In genomic region chr19:21637672-21638071, GRCm38 (mm10) we compare ENCODE assay signal across 27 mouse cellular contexts. TPM values are rescaled to one million over a fixed set of nuclear protein-coding genes. Genes with fewer than 3 reads are reported as not detected.
DNase-seq lines count a peak whose midpoint lies in the region; ATAC-seq and TF ChIP-seq lines count a peak whose summit lies in the region.
"Had no signal": no experiment of that assay in that cellular context is flagged by ENCODE, and none has a peak within 500 bp of the region (broad histone marks: within the 10 kb centered on the region; RNA-seq: fewer than 3 reads in every experiment).

No protein-coding gene starts in this region.

- 59% methylated on average over 7 of the region's 7 CpGs for WGBS in lung, embryonic 14.5 days
- 42% methylated on average over 7 of the region's 7 CpGs for WGBS in lung, postnatal 0 days
- 45% methylated on average over 7 of the region's 7 CpGs for WGBS in lung, adult 2 months

- no peak overlapping the region for H3K4me2 ChIP-seq in lung, embryonic 14.5 days
- no peak overlapping the region; the same call in 1 of the 2 replicates for H3K4me2 ChIP-seq in lung, postnatal 0 days (replicated peaks; ENCODE audit: low read depth, low read length)
- H3K4me2 ChIP-seq: embryonic facial prominence, embryonic 13.5 days; forebrain, embryonic 12.5 days; forebrain, embryonic 15.5 days; heart, embryonic 12.5 days; heart, embryonic 15.5 days; hindbrain, embryonic 13.5 days had no signal

- no peak overlapping the region for H3K4me3 ChIP-seq in lung, embryonic 14.5 days (ENCODE audit: low read depth, low read length)
- no peak overlapping the region for H3K4me3 ChIP-seq in lung, postnatal 0 days (ENCODE audit: low read depth, low read length)
- H3K4me3 ChIP-seq in lung, adult 2 months (replicated peaks; ENCODE audit: extremely low read depth, low read depth, low read length) = no peak overlapping the region
- H3K4me3 ChIP-seq: embryonic facial prominence, embryonic 10.5 days; embryonic facial prominence, embryonic 13.5 days; erythroblast, embryonic 14.5 days; forebrain, embryonic 12.5 days; forebrain, embryonic 15.5 days; heart, embryonic 12.5 days; heart, embryonic 15.5 days; hindbrain, embryonic 10.5 days; hindbrain, embryonic 13.5 days had no signal

- TF ChIP-seq POLR2A in lung, adult 2 months (IDR thresholded peaks at IDR 0.05; ENCODE audit: borderline replicate concordance, extremely low read depth, low read depth, low read length) = no peak

- ATAC-seq in lung, embryonic 14.5 days (ENCODE audit: insufficient read depth) = peak; percentile 47; the same call in 1 of the 2 replicates
- peak; percentile 92 for ATAC-seq in lung, postnatal 0 days
- ATAC-seq: CD4-positive, CD25-positive, alpha-beta regulatory T cell, adult 4 months; forebrain, embryonic 15.5 days; hindbrain, embryonic 16.5 days had no signal

- H3K4me1 ChIP-seq in lung, embryonic 14.5 days (ENCODE audit: insufficient read depth) = no peaks in the 10 kb centered on the region
- H3K4me1 ChIP-seq in lung, postnatal 0 days (ENCODE audit: insufficient read depth, low read depth, low read length) = no peaks in the 10 kb centered on the region
- peaks cover 3% of the 10 kb centered on the region for H3K4me1 ChIP-seq in lung, adult 2 months (ENCODE audit: control insufficient read depth, insufficient read depth, low read length)
- H3K4me1 ChIP-seq: embryonic facial prominence, embryonic 10.5 days; embryonic facial prominence, embryonic 13.5 days; forebrain, embryonic 12.5 days; forebrain, embryonic 15.5 days; heart, embryonic 12.5 days; heart, embryonic 15.5 days; hindbrain, embryonic 10.5 days; hindbrain, embryonic 13.5 days had no signal

- no peaks in the 10 kb centered on the region for H3K27me3 ChIP-seq in lung, embryonic 14.5 days (ENCODE audit: insufficient read depth, low read length)
- H3K27me3 ChIP-seq in lung, postnatal 0 days (replicated peaks; ENCODE audit: insufficient read depth, low read length) = no peaks in the 10 kb centered on the region
- H3K27me3 ChIP-seq: embryonic facial prominence, embryonic 13.5 days; forebrain, embryonic 12.5 days; forebrain, embryonic 15.5 days; heart, embryonic 12.5 days; heart, embryonic 15.5 days; hindbrain, embryonic 13.5 days had no signal

- no peaks in the 10 kb centered on the region for H3K9me3 ChIP-seq in lung, embryonic 14.5 days (ENCODE audit: low read depth, low read length)
- no peaks in the 10 kb centered on the region for H3K9me3 ChIP-seq in lung, postnatal 0 days (ENCODE audit: low read length)
- H3K9me3 ChIP-seq: embryonic facial prominence, embryonic 10.5 days; forebrain, embryonic 12.5 days; forebrain, embryonic 15.5 days; heart, embryonic 15.5 days; hindbrain, embryonic 10.5 days; hindbrain, embryonic 13.5 days had no signal

- no peak for DNase-seq in lung, embryonic 14.5 days
- DNase-seq in lung, postnatal 14 days = no peak
- peak; percentile 82 for DNase-seq in lung, postnatal 0 days (ENCODE audit: low spot score)
- DNase-seq in lung, adult 2 months = no peak
- DNase-seq in lung, postnatal 36 days = peak; percentile 52
- DNase-seq in ovary, postnatal 10 days (ENCODE audit: low spot score) = no peak
- DNase-seq: adrenal gland, adult 2 months; adrenal gland, postnatal 14 days; cerebellum, adult 11 months; cerebellum, adult 2 months; cerebellum, adult 9-11 months; cerebellum, postnatal 25 days; embryo, embryonic 11 days; gastrocnemius, postnatal 36 days; heart, postnatal 10 days; heart, postnatal 36 days had no signal

- no peaks in the 10 kb centered on the region for H3K36me3 ChIP-seq in lung, embryonic 14.5 days (ENCODE audit: insufficient read depth)
- H3K36me3 ChIP-seq in lung, postnatal 0 days (ENCODE audit: insufficient read depth, low read length) = no peaks in the 10 kb centered on the region
- H3K36me3 ChIP-seq: embryonic facial prominence, embryonic 10.5 days; embryonic facial prominence, embryonic 13.5 days; forebrain, embryonic 12.5 days; forebrain, embryonic 15.5 days; heart, embryonic 15.5 days; hindbrain, embryonic 13.5 days had no signal

- peak; percentile 80 for TF ChIP-seq EP300 in lung, postnatal 0 days (IDR thresholded peaks at IDR 0.05)

- TF ChIP-seq CTCF in lung, embryonic 14.5 days (IDR thresholded peaks at IDR 0.05; ENCODE audit: low read depth) = no peak
- TF ChIP-seq CTCF in lung, postnatal 0 days (IDR thresholded peaks at IDR 0.05) = peak; percentile 26; the same call in 1 of the 2 replicates
- no peak for TF ChIP-seq CTCF in lung, adult 2 months (IDR thresholded peaks at IDR 0.05; ENCODE audit: insufficient read depth, low read length)

- no peak overlapping the region for H3K9ac ChIP-seq in lung, embryonic 14.5 days
- H3K9ac ChIP-seq in lung, postnatal 0 days (replicated peaks; ENCODE audit: low read depth) = no peak overlapping the region
- H3K9ac ChIP-seq: embryonic facial prominence, embryonic 13.5 days; forebrain, embryonic 12.5 days; forebrain, embryonic 15.5 days; heart, embryonic 12.5 days; heart, embryonic 15.5 days; hindbrain, embryonic 13.5 days had no signal

- H3K27ac ChIP-seq in lung, embryonic 14.5 days (ENCODE audit: low read depth) = no peak overlapping the region
- H3K27ac ChIP-seq in lung, postnatal 0 days (ENCODE audit: low read length) = peak overlapping the region; percentile 62
- H3K27ac ChIP-seq: embryonic facial prominence, embryonic 10.5 days; embryonic facial prominence, embryonic 13.5 days; forebrain, embryonic 12.5 days; forebrain, embryonic 15.5 days; heart, embryonic 15.5 days; hindbrain, embryonic 10.5 days; hindbrain, embryonic 13.5 days had no signal

RNA-seq across cellular contexts. Expression of gene 1110059E24Rik, which starts 15.1 kb away (rescaled TPM):
- polyA plus RNA-seq in lung, embryonic 14.5 days (2014; fragmentation: Nextera tagmentation; extraction: Ambion mirVana) = 64.8 and 74.4 TPM in 2 replicates
- 44.3 and 47.4 TPM in 2 replicates for polyA plus RNA-seq in lung, postnatal 0 days (2015; fragmentation: Nextera tagmentation; extraction: Ambion mirVana)
- 3.5 and 6.1 TPM in 2 replicates for polyA plus RNA-seq in lung, adult 2 months (2012; rRNA removed)

RNA-seq across cellular contexts. Expression of gene Abhd17b, which starts 15.3 kb away (rescaled TPM):
- 36.0 and 38.3 TPM in 2 replicates for polyA plus RNA-seq in lung, embryonic 14.5 days (2014; fragmentation: Nextera tagmentation; extraction: Ambion mirVana)
- 44.1 and 49.8 TPM in 2 replicates for polyA plus RNA-seq in lung, postnatal 0 days (2015; fragmentation: Nextera tagmentation; extraction: Ambion mirVana)
- 11.9 and 12.6 TPM in 2 replicates for polyA plus RNA-seq in lung, adult 2 months (2012; rRNA removed)

Comparison
In these comparisons a context has a peak if more than half of its experiments do, and no peak if none do; other contexts are left out.
1. DNase-seq: peak in lung, postnatal 0 days (single experiment) and lung, postnatal 36 days (single experiment); none in lung, embryonic 14.5 days (single experiment), lung, postnatal 14 days (single experiment), lung, adult 2 months (single experiment) and ovary, postnatal 10 days (single experiment).